Comparison of ENCODE assay signal across 8 mouse cellular contexts in genomic region chr16:17891567-17891959, GRCm38 (mm10). TPM values are rescaled to one million over a fixed set of nuclear protein-coding genes. Genes with fewer than 3 reads are reported as not detected.
DNase-seq lines count a peak whose midpoint lies in the region; ATAC-seq and TF ChIP-seq lines count a peak whose summit lies in the region.

Gene Gm20518, minus strand, starts transcription at chr16:17891671.

- peaks cover 7 to 26% of the 10 kb centered on the region in 2 experiments for H3K4me1 ChIP-seq in CH12.LX (ENCODE audit: control insufficient read depth in 1 of 2, insufficient read depth in 2 of 2)
- peaks cover 26% of the 10 kb centered on the region for H3K4me1 ChIP-seq in forebrain, embryonic 12.5 days
- peaks cover 24% of the 10 kb centered on the region for H3K4me1 ChIP-seq in liver, postnatal 0 days (ENCODE audit: insufficient read depth)
- peaks cover 17% of the 10 kb centered on the region for H3K4me1 ChIP-seq in neural tube, embryonic 14.5 days (ENCODE audit: control insufficient read depth, insufficient read depth, low read length)

- dilution Hi-C loops in CH12.LX (cut with MboI; ENCODE audit: extremely low pct_ligation_motif_present, extremely low pct_unique_long_range_greater_than_20kb, low sequenced_read_pairs): no loop called here

- WGBS in forebrain, embryonic 12.5 days: 1% methylated on average over 29 of the region's 38 CpGs
- under 1% methylated on average over 38 of the region's 38 CpGs for WGBS in large intestine, adult 2 months
- WGBS in liver, postnatal 0 days (ENCODE audit: insufficient replicate concordance): under 1% methylated on average over 27 of the region's 38 CpGs
- WGBS in neural tube, embryonic 14.5 days: under 1% methylated on average over 38 of the region's 38 CpGs

- peak; percentile 98 for ATAC-seq in forebrain, embryonic 12.5 days (ENCODE audit: low FRiP score)
- peak; percentile 97 for ATAC-seq in liver, postnatal 0 days
- peak; percentile 97 for ATAC-seq in neural tube, embryonic 14.5 days (ENCODE audit: low read depth)

- TF ChIP-seq EP300 in CH12.LX (IDR thresholded peaks at IDR 0.05; ENCODE audit: low read length): no peak
- TF ChIP-seq EP300 in liver, postnatal 0 days (IDR thresholded peaks at IDR 0.05; ENCODE audit: low read depth): no peak

- in situ Hi-C loops in CH12.LX (cut with MboI; ENCODE audit: low pct_ligation_motif_present, low pct_unique_long_range_greater_than_20kb, low sequenced_read_pairs): no loop called here

- TF ChIP-seq RAD21 in CH12.LX (IDR thresholded peaks at IDR 0.05; ENCODE audit: low read depth, low read length): no peak

- intact Hi-C loops in heart, postnatal 10 days (cut with DNase I): no loop called here

- H3K27ac ChIP-seq in CH12.LX (ENCODE audit: insufficient read depth, low read depth): peak within 1 kb of the TSS; percentile 73
- H3K27ac ChIP-seq in forebrain, embryonic 12.5 days: peak within 1 kb of the TSS; percentile 95
- peak within 1 kb of the TSS; percentile 98 for H3K27ac ChIP-seq in liver, postnatal 0 days (ENCODE audit: low read depth)
- peak within 1 kb of the TSS; percentile 97 for H3K27ac ChIP-seq in neural tube, embryonic 14.5 days (ENCODE audit: low read depth, low read length)

- peak; percentile 100 for DNase-seq in CH12.LX (ENCODE audit: extremely low read depth)
- peak; percentile 96 for DNase-seq in c-Kit-positive CD71-positive TER-119-negative erythroid progenitor cells, embryonic 14.5 days (ENCODE audit: low read depth)
- DNase-seq in heart, postnatal 10 days: peak; percentile 99 to 100
- DNase-seq in large intestine, adult 2 months (ENCODE audit: low read depth, low spot score): peak; percentile 91
- peak; percentile 100 for DNase-seq in liver, postnatal 0 days
- peak; percentile 100 for DNase-seq in testis, postnatal 10 days (ENCODE audit: low spot score)

- H3K27me3 ChIP-seq in CH12.LX (replicated peaks): no peaks in the 10 kb centered on the region
- H3K27me3 ChIP-seq in forebrain, embryonic 12.5 days: no peaks in the 10 kb centered on the region; the same call in 1 of the 2 replicates
- no peaks in the 10 kb centered on the region for H3K27me3 ChIP-seq in liver, postnatal 0 days (ENCODE audit: insufficient read depth, low read length)
- H3K27me3 ChIP-seq in neural tube, embryonic 14.5 days (ENCODE audit: control insufficient read depth, insufficient read depth, low read length): no peaks in the 10 kb centered on the region

- peak; percentile 96 for TF ChIP-seq POLR2A in CH12.LX (IDR thresholded peaks at IDR 0.05; ENCODE audit: low read depth, low read length)

- TF ChIP-seq CTCF in CH12.LX (conservative IDR thresholded peaks at IDR 0.05 in 1 of 2, IDR thresholded peaks at IDR 0.05 in 1 of 2; ENCODE audit: low read depth in 2 of 2, low read length in 2 of 2): no peak
- TF ChIP-seq CTCF in liver, postnatal 0 days (IDR thresholded peaks at IDR 0.05; ENCODE audit: low read depth): no peak

- H3K79me2 ChIP-seq in CH12.LX (replicated peaks; ENCODE audit: control insufficient read depth, extremely low read depth, insufficient read depth, poor library complexity, severe bottlenecking): peaks cover 22% of the 10 kb centered on the region

- H3K9ac ChIP-seq in CH12.LX (ENCODE audit: insufficient read depth, low read depth): peak within 1 kb of the TSS; percentile 98
- H3K9ac ChIP-seq in forebrain, embryonic 12.5 days: peak within 1 kb of the TSS; percentile 98
- H3K9ac ChIP-seq in liver, postnatal 0 days (replicated peaks): peak within 1 kb of the TSS; percentile 99
- H3K9ac ChIP-seq in neural tube, embryonic 14.5 days (replicated peaks; ENCODE audit: low read depth, low read length): peak within 1 kb of the TSS; percentile 90

- H3K4me2 ChIP-seq in CH12.LX (ENCODE audit: insufficient read depth, low read depth, poor library complexity, severe bottlenecking): peak within 1 kb of the TSS; percentile 68
- peak within 1 kb of the TSS; percentile 82 for H3K4me2 ChIP-seq in forebrain, embryonic 12.5 days
- H3K4me2 ChIP-seq in liver, postnatal 0 days (ENCODE audit: low read depth, low read length): peak within 1 kb of the TSS; percentile 94
- peak within 1 kb of the TSS; percentile 77 for H3K4me2 ChIP-seq in neural tube, embryonic 14.5 days (ENCODE audit: low read depth, low read length)

- H3K4me3 ChIP-seq in CH12.LX (replicated peaks in 1 of 3; ENCODE audit: low read depth in 2 of 3, low read length in 2 of 3, poor library complexity in 1 of 3): peak within 1 kb of the TSS; percentile 90 to 98 (median 93)
- H3K4me3 ChIP-seq in forebrain, embryonic 12.5 days (replicated peaks): peak within 1 kb of the TSS; percentile 93
- H3K4me3 ChIP-seq in liver, postnatal 0 days (ENCODE audit: low read depth, low read length): peak within 1 kb of the TSS; percentile 100
- H3K4me3 ChIP-seq in neural tube, embryonic 14.5 days (ENCODE audit: low read depth, low read length): peak within 1 kb of the TSS; percentile 88

- H3K36me3 ChIP-seq in CH12.LX (replicated peaks in 1 of 2; ENCODE audit: control insufficient read depth in 1 of 2, insufficient read depth in 1 of 2, low read length in 1 of 2): peaks cover 0 to 12% of the 10 kb centered on the region in 2 experiments
- H3K36me3 ChIP-seq in forebrain, embryonic 12.5 days (replicated peaks): no peaks in the 10 kb centered on the region
- H3K36me3 ChIP-seq in liver, postnatal 0 days (replicated peaks; ENCODE audit: insufficient read depth, low read length): no peaks in the 10 kb centered on the region
- H3K36me3 ChIP-seq in neural tube, embryonic 14.5 days (ENCODE audit: control insufficient read depth, insufficient read depth, low read length): no peaks in the 10 kb centered on the region

- H3K9me3 ChIP-seq in CH12.LX (replicated peaks; ENCODE audit: low read length): no peaks in the 10 kb centered on the region
- no peaks in the 10 kb centered on the region for H3K9me3 ChIP-seq in forebrain, embryonic 12.5 days
- H3K9me3 ChIP-seq in liver, postnatal 0 days (ENCODE audit: low read length): no peaks in the 10 kb centered on the region
- H3K9me3 ChIP-seq in neural tube, embryonic 14.5 days (ENCODE audit: control insufficient read depth, low read length): no peaks in the 10 kb centered on the region

TF ChIP-seq in CH12.LX, 34 proteins besides CTCF, POLR2A, EP300 and RAD21:
- TF ChIP-seq POLR2AphosphoS2 (IDR thresholded peaks at IDR 0.05; ENCODE audit: low read depth, low read length) (peak; percentile 93), MAZ (IDR thresholded peaks at IDR 0.05; ENCODE audit: low read depth, low read length) (peak; percentile 75; the same call in 1 of the 2 replicates), ETS1 (conservative IDR thresholded peaks at IDR 0.05; ENCODE audit: low read depth, low read length) (no peak), CHD2 (IDR thresholded peaks at IDR 0.05; ENCODE audit: low read length) (no peak), HCFC1 (IDR thresholded peaks at IDR 0.05; ENCODE audit: low read depth, low read length) (peak; percentile 68), ELF1 (IDR thresholded peaks at IDR 0.05; ENCODE audit: low read depth, low read length) (peak; percentile 45), NELFE (IDR thresholded peaks at IDR 0.05; ENCODE audit: low read depth, low read length) (peak; percentile 97), CHD1 (IDR thresholded peaks at IDR 0.05; ENCODE audit: low read depth, low read length) (no peak), GABPA (IDR thresholded peaks at IDR 0.05; ENCODE audit: insufficient replicate concordance, low read depth, low read length) (no peak), ZKSCAN1 (IDR thresholded peaks at IDR 0.05; ENCODE audit: borderline replicate concordance, low read depth, low read length) (no peak), TBP (conservative IDR thresholded peaks at IDR 0.05; ENCODE audit: low read depth, low read length) (no peak), NRF1 (IDR thresholded peaks at IDR 0.05; ENCODE audit: low read depth, low read length) (peak; percentile 62; the same call in 1 of the 2 replicates), ZC3H11A (IDR thresholded peaks at IDR 0.05; ENCODE audit: low read depth, low read length) (no peak), SMC3 (IDR thresholded peaks at IDR 0.05; ENCODE audit: low read depth, low read length) (no peak), KAT2A (IDR thresholded peaks at IDR 0.05; ENCODE audit: insufficient replicate concordance, low read length) (no peak), TCF12 (IDR thresholded peaks at IDR 0.05; ENCODE audit: low read depth, low read length) (peak; percentile 73), MYC (IDR thresholded peaks at IDR 0.05; ENCODE audit: low read depth, low read length) (no peak), ZMIZ1 (IDR thresholded peaks at IDR 0.05; ENCODE audit: low read depth, low read length) (peak; percentile 96), UBTF (IDR thresholded peaks at IDR 0.05; ENCODE audit: low read depth, low read length) (no peak)

RNA-seq across cellular contexts. Expression of gene Gm20518, which starts in this region (rescaled TPM):
- total RNA-seq in CH12.LX (2012; rRNA removed) (0.21 and 0.42 TPM in 2 replicates), CH12.LX (2014; rRNA removed) (0.16 and 0.18 TPM in 2 replicates)
- 0.68 and 0.91 TPM in 2 replicates for polyA plus RNA-seq in CH12.LX (2012; ENCODE audit: insufficient read length, low read depth)
- polyA plus RNA-seq in forebrain, embryonic 12.5 days (2016; fragmentation: Nextera tagmentation; extraction: Ambion mirVana): 0.43 and 0.97 TPM in 2 replicates
- total RNA-seq in heart, postnatal 10 days (2021): under 1 TPM; 0.17 to 0.19 TPM
- polyA plus RNA-seq in large intestine, adult 2 months (2012; rRNA removed): 0.48 and 1.5 TPM in 2 replicates
- polyA plus RNA-seq in liver, postnatal 0 days (2015; fragmentation: Nextera tagmentation; extraction: Ambion mirVana): not detected in 2 replicates
- polyA plus RNA-seq in neural tube, embryonic 14.5 days (2014; fragmentation: Nextera tagmentation; extraction: Ambion mirVana): 0.21 and 0.36 TPM in 2 replicates

Comparison
In these comparisons a context has a peak if more than half of its experiments do, and no peak if none do; other contexts are left out.
1. Peak in every context shown above with its lines: DNase-seq, ATAC-seq, H3K4me3 ChIP-seq and H3K27ac ChIP-seq.
2. Peak in DNase-seq, H3K4me3 ChIP-seq, H3K27ac ChIP-seq, H3K9ac ChIP-seq and H3K4me2 ChIP-seq in CH12.LX; RNA of the gene not detected or under 1 TPM.
3. Peak in ATAC-seq, H3K4me3 ChIP-seq, H3K27ac ChIP-seq, H3K9ac ChIP-seq and H3K4me2 ChIP-seq in forebrain, embryonic 12.5 days; RNA of the gene not detected or under 1 TPM.
4. Peak in DNase-seq in heart, postnatal 10 days; RNA of the gene not detected or under 1 TPM.
5. Peak in DNase-seq, ATAC-seq, H3K4me3 ChIP-seq, H3K27ac ChIP-seq, H3K9ac ChIP-seq and H3K4me2 ChIP-seq in liver, postnatal 0 days; RNA of the gene not detected or under 1 TPM.
6. Peak in ATAC-seq, H3K4me3 ChIP-seq, H3K27ac ChIP-seq, H3K9ac ChIP-seq and H3K4me2 ChIP-seq in neural tube, embryonic 14.5 days; RNA of the gene not detected or under 1 TPM.